Mouse (Mus musculus) cerebellum, adult 11-12 months (tissue): ENCODE measurements around the gene Cyld.

Experiments
- DNase-seq: peaks from one replicate; pipeline ENCODE4 v3.0.0; 2022

Gene Cyld

DNA sequence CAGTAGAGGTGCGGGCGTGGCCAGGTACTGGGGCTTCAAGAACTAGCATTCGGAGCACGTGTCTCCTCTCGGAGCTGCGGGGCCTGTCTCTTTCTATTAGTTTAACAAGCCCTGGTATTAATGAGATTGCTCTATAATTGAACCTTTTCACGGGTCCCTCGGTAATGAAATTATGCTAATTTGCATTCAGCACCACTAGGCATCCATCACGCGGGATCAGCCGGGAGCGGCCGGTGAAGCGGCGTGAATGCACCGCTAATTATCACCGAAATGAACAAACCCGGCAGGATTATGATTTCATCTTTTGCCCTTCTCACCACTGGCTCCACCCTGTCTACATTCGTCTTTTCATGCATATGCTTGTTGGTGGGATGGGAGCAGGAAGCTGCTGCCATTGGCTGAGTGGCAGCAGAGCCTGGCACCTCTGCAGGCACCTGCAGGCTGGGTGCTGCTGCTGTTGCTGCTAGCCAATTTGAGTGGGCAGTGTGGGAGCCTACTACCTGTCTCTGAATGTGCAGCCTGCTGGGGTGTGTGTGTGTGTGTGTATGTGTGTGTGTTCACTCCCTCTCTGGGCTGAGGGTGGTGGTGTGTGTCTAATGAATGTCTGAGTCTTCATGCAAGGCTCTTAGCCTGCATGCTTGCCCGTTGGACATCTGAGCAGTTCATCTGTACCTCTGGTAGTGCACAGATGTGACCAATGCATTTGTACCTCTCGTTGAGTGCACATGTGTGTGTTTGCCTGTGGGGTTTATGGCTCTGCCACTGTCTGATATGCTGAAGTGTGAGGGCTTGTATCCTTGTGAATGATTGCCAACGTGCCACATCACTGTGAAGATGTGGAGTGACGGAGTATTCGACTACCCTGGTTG lies 97.2 kb downstream of the Cyld start:
- no peak for DNase-seq

DNA sequence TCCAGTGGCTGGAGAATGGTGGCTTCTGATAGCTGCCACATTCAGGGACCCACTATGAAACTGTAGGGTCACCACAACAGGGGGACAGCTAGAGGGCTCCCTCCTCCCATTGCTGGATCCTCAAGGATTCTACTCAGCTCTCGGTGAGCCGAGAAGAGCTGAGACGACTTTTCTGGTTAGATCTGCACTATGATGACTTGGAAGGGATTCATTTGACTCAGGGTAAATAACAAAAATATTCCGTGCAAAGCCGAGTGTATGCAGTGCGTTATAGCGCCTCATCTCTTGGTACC lies 97.7 kb downstream of the Cyld start:
- no peak for DNase-seq

DNA sequence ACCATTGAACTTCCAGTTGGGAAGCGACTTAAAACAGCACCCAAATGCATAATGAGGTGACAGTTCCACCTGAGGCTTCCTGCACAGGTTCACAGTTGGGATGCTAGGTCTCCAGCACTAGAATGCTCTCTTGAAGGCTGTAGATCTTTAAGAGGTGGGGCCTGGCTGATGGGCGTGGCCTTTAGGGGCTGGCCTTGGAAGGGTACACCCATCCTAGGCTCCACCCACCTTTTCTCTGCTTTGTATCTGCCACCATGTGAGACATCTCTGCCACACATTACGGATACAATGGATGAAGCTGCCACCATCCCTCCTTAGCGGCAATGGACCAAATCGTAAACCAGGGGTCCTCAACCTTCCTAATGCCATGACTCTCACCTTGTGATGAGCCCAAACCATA lies 99.1 kb downstream of the Cyld start:
- no peak for DNase-seq

DNA sequence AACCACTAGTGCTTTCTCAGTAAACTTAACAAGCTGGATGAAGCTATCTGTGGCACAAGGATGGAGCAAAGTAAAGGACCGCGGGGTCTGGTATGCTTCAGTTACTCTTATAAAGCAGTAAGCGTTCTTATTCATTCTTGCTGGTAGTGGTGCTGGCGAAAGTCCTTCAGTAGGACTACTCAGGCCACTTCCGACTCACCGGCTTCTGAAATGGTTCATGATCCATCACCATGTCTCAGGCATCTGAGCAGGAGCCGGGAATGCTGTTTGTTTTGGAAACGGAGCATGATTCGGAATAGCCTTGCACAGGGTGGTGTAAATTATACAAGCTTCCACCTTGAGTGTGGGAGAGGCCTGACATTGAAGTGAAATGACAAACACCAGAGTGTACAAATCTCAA lies 99.8 kb downstream of the Cyld start:
- DNase-seq = no peak
